Mouse (Mus musculus) embryonic fibroblast, embryonic 13.5 days (primary cell): Measurements from ENCODE around the gene Rpl14.

ENCODE experiments used
- CTCF ChIP-seq: IDR thresholded peaks from 2 replicates; pipeline ENCODE4 v1.5.1; 2011; ENCODE audit warnings: mild to moderate bottlenecking, control low read depth, low read length, moderate library complexity, borderline replicate concordance; ENCODE audit not compliant: insufficient read depth
- POLR2A ChIP-seq: IDR thresholded peaks from 2 replicates; pipeline ENCODE4 v1.6.1; 2011; ENCODE audit warnings: low read depth, mild to moderate bottlenecking, control low read depth, low read length, moderate library complexity

- TF ChIP-seq CTCF (no peak), POLR2A (no peak)
Measured at GRCm38 (mm10) chr9:120583314-120583713, 12.1 kb downstream of the Rpl14 start.
